Mouse (Mus musculus): Measurements from ENCODE around the gene Rpe.

DNA sequence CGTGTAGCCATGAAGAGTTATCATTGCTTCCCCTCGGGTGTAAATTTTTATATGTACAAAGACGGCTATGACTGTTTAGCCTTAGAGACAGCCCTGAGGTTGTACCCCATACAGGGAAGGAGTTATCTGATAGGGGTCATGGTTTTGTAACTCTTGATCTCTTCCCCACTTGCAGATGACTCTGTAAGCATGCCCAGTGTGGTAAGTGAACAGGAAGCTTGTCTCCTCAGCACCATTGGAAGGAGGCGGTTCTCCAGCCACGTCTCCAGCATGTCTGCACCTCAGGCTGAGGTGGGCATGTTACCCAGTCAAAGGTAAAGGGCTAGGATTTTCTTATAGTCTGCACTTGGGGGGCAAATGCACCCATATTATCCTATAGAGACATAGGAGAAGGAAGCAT, 17.7 kb upstream of the Rpe start:
- TF ChIP-seq USF1 (IDR thresholded peaks at IDR 0.05; ENCODE audit: low read depth): no peak
- no peak for TF ChIP-seq POLR2A (IDR thresholded peaks at IDR 0.05; ENCODE audit: insufficient read length, low read depth)
- TF ChIP-seq POLR2AphosphoS2 (IDR thresholded peaks at IDR 0.05; ENCODE audit: insufficient read length, low read depth): no peak
- TF ChIP-seq TCF12 (IDR thresholded peaks at IDR 0.05; ENCODE audit: insufficient read depth, poor library complexity, severe bottlenecking): no peak
- no peak for TF ChIP-seq MAX (IDR thresholded peaks at IDR 0.05; ENCODE audit: low read depth)
- TF ChIP-seq MYOG (IDR thresholded peaks at IDR 0.05; ENCODE audit: control insufficient read depth in 1 of 3, insufficient read depth in 1 of 3, insufficient read length in 2 of 3, low read depth in 2 of 3): no peak
- no peak for TF ChIP-seq REST (IDR thresholded peaks at IDR 0.05; ENCODE audit: insufficient read depth, insufficient read length)
- no peak for TF ChIP-seq E2F4 (IDR thresholded peaks at IDR 0.05; ENCODE audit: insufficient read depth)
- no peak for TF ChIP-seq MYOD1 (IDR thresholded peaks at IDR 0.05; ENCODE audit: control insufficient read depth in 1 of 3, insufficient read length in 2 of 3, low read depth in 2 of 3)
- TF ChIP-seq CEBPB (IDR thresholded peaks at IDR 0.05; ENCODE audit: insufficient read depth, poor library complexity, severe bottlenecking): no peak
- no peak for TF ChIP-seq TCF3 (IDR thresholded peaks at IDR 0.05; ENCODE audit: insufficient read length, low read depth)
